Mouse (Mus musculus) heart, postnatal 10 days (tissue): Measurements from ENCODE around the gene Kif18b. TPM values are rescaled to one million over a fixed set of nuclear protein-coding genes. Genes with fewer than 3 reads are reported as not detected.

Experiments
- DNase-seq, 2 experiments: peaks; one replicate each; pipeline ENCODE4 v3.0.0; 2021
- intact Hi-C: fragments of 180-260 bp; cut with DNase I; formaldehyde crosslinking; loops from one replicate; pipeline ENCODE4 v1.15.1; 2025
- total RNA-seq, 2 experiments: library from RNA; stranded (reverse); gene quantifications; 2 replicates each; pipeline ENCODE4 v1.2.3; 2021

The Kif18b gene
- total RNA-seq, result 1 to 10 TPM; 5.7 to 6.9 TPM

DNA sequence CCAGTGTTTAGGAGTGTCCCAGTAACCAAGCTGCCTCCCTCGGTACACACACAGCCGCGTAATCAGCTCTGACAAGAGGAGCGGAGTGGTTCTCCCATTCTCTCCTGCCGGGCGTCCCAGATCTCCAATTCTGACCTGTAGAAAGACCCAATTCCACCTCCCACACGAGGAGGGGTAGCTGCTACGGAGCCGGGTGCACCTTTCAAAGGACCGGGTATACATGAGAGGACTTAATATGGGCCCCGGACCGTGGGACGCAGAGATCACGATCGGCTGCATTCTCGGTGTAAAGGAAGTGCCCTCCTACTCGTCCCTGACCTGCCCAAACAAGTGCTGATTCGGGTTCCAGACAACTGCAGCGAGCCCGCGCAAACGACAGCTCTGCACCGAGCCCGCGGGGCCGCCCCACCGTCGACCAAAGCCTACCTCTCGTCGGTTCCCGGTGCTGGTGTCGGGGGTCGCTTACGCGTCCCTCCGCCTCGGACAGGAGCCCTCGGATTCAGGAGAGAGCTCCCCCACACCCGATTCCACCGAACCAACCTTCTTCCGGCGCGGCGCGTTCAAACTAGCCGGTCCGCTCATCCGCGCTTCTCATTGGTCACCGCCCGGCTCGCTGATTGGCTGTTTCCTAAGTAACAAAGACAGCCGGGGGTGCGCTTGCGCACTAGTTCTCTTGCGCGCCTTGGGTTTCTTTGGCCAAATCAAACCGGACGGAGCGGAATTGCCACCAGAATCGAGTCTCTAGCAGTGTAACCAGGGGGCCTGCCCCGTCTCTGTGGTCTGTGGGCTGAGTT lies at the start of gene Kif18b:
Gene Kif18b (minus strand): TSS at position 568 of the 794 bp plus-strand sequence.
- peak; percentile 95 for DNase-seq
- intact Hi-C loops, result no loop called here

DNA sequence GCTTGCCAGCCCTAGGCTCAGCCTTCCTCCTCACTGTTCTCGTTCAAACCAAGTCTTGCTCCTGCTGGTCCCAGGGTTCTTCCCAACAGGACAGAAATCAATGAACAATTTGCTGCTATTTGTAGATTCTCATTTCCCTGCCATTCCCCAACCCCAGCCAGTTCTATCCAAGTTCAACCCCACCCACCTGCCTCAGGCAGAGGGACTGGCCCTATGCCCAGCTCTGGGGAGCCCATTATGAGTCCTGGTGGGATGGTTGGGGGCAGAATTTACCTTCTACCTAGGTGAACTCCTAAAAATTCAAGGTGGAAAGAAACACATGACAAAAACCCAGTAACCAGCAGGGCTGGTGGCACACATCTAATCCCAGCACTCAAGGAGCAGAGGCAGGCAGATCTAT lies 47.4 kb upstream of the Kif18b start:
- intact Hi-C loops, result no loop called here
- no peak for DNase-seq

DNA sequence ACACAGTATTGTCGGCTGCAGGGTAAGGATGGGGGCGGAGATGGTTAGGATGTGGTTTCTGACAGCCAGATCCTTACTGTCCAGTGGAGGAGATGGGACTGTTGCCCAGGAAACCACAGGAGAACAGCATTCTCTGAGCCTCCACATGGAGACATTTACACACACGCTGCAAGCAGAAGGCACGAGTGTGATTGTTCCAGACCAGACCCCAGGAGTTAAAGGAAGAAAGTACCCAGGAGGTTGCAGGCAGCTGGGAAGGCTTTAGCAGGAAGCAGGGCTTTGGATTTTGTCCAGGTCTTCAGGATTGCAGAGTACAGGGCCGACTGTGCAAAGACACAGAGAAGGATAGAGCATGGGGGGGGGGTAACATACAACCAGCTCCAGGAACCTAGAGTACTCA lies 46.7 kb upstream of the Kif18b start:
- DNase-seq, result no peak
- intact Hi-C loops, result no loop called here

GRCm38 (mm10) chr11:102964547-102965091 lies 39.7 kb upstream of the Kif18b start:
- DNase-seq, result no peak
- intact Hi-C loops, result no loop called here

GRCm38 (mm10) chr11:102963855-102964546 lies 39.1 kb upstream of the Kif18b start:
- DNase-seq, result no peak
- intact Hi-C loops, result no loop called here

DNA sequence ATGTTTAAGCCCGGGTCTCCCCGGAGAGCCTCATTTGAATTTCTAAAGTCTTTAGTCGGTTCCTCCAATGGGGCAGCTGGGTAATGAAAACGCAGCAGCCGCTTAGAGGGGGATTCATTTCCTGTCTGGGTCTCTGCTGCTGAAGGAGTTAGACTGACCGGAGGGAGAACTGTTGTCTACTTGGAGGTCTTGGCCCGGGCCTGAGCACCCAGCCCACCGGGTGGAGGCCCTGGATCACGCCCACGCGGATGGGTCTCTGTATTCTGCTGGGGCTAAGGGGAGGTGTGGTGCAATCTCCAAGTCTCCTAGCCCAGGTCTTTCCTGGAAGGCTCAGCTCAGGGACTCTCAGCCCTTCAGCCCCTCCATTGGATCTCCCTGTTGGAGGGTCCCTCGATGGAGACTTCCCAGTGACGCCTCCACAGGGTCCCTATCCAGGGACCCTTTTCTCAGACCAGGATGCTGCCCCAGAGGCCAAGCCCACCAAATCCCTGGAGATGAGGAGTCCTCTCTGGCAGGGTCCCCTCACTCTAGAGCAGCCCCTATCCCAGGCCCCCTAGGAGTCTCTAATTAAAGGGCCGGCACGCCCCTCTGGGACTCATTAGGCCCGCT lies 38.4 kb upstream of the Kif18b start:
- intact Hi-C loops, result no loop called here
- DNase-seq, result no peak

- intact Hi-C loops, result no loop called here
- no peak for DNase-seq
Observed at GRCm38 (mm10) chr11:102962861-102963245, 37.9 kb upstream of the Kif18b start.

DNA sequence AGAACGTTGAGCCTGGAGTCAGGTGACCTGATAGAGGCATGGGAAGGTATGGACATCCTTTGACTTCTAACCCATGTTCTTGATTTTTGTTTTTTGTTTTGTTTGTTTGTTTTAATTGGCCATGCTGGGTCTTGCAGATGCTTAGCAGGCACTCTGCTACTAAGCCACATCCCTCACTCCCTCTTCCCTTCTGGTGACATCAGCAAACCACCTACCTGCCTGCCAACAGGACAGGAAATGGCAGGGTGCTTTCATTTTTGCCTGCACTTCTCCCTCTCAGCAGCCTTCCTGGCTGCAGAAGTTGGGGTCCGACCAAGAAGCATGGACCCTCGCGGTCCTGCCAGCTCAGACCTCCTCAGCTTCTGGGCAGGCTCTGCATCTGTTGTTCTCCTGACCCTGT lies 36.2 kb upstream of the Kif18b start:
- DNase-seq, result no peak
- intact Hi-C loops, result no loop called here

GRCm38 (mm10) chr11:102958870-102959269 lies 33.9 kb upstream of the Kif18b start:
- DNase-seq, result no peak
- intact Hi-C loops, result no loop called here

DNA sequence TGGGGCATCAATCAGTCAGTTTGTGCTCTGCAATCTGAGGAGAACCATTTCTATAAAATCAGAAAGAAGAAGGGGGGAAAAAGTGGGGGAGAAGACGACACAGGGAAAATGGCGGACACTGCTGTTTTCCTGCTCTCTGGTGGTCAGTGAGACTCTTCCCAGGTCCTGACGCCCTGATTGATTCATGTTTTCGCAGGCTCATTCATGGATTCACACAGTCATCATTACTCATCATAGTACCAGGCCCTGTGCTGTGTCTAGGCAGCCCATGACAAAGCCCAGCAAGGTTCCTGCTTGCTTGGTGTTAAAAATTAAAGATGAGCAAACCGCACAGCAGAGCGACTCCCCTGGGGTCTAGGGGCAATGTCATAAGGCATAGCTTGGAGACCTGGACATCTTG lies 33.5 kb upstream of the Kif18b start:
- DNase-seq, result no peak
- intact Hi-C loops, result no loop called here

DNA sequence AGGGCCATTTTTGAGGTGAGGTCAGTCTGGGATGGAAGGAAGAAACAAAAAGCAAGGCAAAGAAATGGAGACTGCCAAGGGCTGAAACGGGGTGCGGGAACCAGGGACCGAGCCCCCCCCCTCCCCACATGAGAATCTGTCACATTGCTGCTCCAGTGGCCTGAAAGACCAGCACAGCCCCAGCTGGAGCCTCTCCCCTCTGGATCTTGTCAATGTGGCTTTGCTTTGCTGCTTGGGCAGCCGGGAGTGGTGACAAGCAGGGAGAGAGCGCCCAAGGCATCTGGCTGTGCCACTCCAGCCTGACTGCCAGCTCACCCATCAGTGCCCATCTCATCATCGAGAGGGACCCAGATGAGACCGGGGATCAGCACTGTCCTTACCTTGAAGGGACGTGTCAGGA lies 32.8 kb upstream of the Kif18b start:
- DNase-seq, result no peak
- intact Hi-C loops, result no loop called here

GRCm38 (mm10) chr11:102956962-102957614 lies 32.2 kb upstream of the Kif18b start:
- DNase-seq, result peak; percentile 53 to 69
- intact Hi-C loops, result no loop called here

GRCm38 (mm10) chr11:102952922-102953321 lies 28.0 kb upstream of the Kif18b start:
- DNase-seq, result no peak
- intact Hi-C loops, result no loop called here

GRCm38 (mm10) chr11:102948043-102948961 lies 23.4 kb upstream of the Kif18b start:
- DNase-seq, result peak; percentile 52 to 57
- intact Hi-C loops, result loop anchor here (5.0 kb wide), 1 partner anchor 44 kb away; no protein-coding TSS in a partner anchor

DNA sequence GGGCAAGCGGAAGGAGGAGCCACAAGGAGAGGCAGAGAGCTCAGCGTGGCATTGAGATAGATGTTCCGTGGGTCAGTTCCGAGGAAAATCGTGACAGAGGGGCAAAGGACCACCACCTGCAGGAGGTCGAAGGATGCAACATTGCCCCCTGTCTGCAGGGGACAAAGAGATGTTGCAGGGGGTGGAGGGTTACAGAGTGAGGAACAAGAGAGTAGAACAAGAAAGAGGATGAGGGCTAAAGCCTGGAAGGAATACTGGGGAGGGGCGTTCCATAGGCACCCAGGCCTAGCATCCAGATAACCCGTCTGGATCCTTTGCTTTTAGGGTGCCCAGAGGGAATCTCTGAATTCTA lies 22.0 kb upstream of the Kif18b start:
- DNase-seq, result no peak
- intact Hi-C loops, result loop anchor here (5.0 kb wide), 1 partner anchor 45 kb away; no protein-coding TSS in a partner anchor

DNA sequence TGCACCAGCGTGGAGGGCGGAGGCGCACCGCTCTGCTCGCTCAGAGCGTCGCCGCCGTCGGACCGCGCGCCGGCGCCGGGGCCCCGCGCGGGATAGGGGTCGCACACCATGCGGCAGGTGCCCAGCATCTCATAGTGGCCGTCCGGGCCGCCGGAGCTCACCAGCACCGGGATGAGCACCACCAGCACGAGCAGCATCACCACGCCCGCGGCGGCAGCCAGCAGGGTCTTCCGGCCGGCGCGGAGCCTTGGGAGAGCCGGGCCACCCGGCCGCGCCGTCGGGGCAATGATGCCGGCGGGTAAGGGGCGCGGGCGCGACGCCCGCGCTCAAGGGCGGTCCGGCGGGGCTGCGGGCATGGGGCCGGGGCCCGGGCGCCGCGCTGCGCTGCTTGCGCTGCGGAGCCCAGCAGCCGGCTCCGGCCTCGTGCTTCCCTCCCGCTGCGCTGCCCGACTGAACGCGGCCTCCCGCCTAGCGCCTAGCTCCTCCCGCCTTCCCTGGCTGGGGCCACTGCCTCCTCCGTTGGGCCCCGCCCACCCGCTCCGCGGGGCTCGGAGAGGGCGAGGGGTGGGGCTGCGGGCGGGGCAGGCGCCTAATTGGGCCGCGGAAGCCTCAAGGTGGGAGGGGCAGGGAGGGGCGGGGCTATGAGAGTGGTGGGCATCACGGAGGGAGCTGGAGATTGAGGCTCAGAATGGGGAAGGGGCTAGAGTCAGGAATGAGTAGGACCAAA lies 21.5 kb upstream of the Kif18b start, which contains the start of gene C1ql1:
Gene C1ql1 (minus strand): TSS at position 424 of the 727 bp plus-strand sequence.
- DNase-seq, result peak; percentile 84 to 87
- intact Hi-C loops, result loop anchor here (5.0 kb wide), 1 partner anchor 46 kb away; no protein-coding TSS in a partner anchor

DNA sequence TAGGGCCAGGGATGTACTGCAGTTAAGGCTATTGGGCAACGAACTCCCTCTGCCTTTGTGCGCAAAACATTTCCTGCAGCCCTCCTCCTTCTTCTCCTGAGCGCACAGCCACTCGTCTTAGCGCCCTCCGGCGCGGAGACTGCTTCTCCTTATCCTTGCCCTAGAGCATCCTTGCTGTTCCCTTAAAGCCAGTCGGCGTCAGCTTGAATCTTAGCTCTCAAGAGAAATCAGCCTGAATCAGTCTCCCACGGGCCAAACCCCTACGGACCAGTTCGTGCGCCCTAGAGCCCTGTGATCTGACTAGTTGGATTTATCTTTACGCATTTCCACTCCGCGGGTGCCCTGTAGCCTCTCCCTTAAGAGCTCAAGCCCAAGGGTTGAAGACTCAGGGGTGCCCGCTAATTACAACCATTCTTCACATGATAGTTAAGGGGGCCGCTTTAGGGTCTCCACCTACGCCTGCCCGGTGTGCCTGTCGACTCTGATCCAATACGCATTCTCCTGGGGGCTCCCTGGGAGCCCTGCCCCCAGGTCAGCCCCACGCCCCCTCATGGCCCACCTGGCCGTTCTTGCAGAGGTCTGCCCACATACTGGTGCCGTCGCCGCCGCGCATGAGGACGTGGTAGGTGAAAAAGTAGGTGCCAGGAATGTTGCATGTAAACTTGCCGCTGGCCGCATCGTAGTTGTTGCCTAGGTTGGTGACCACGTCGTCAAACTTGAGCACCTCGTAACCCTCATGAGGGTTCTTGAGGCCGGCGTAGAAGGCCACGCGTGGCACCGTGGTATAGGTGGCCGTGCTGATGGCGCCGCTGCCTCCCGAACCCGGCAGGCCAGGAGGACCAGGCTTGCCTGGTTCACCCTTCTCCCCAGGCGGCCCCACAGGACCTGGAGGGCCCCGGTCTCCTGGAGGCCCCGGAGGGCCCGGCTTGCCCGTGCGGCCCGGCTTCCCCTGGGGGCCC lies 20.7 kb upstream of the Kif18b start:
- no peak for DNase-seq
- intact Hi-C loops, result loop anchor here (5.0 kb wide), 1 partner anchor 47 kb away; no protein-coding TSS in a partner anchor

GRCm38 (mm10) chr11:102941236-102941635 lies 16.3 kb upstream of the Kif18b start:
- no peak for DNase-seq
- intact Hi-C loops, result no loop called here
